29 mouse cellular contexts compared by ENCODE assay signal in genomic region chr9:119231552-119231951, GRCm38 (mm10). TPM values are rescaled to one million over a fixed set of nuclear protein-coding genes. Genes with fewer than 3 reads are reported as not detected.
DNase-seq lines count a peak whose midpoint lies in the region; ATAC-seq lines count a peak whose summit lies in the region.
"Had no signal": no experiment of that assay in that cellular context is flagged by ENCODE, and none has a peak within 500 bp of the region (broad histone marks: within the 10 kb centered on the region; RNA-seq: fewer than 3 reads in every experiment).

No protein-coding gene starts in this region.

- no peaks in the 10 kb centered on the region for H3K27me3 ChIP-seq in heart, embryonic 12.5 days (replicated peaks)
- no peaks in the 10 kb centered on the region for H3K27me3 ChIP-seq in liver, embryonic 12.5 days (replicated peaks)
- no peaks in the 10 kb centered on the region for H3K27me3 ChIP-seq in liver, embryonic 16.5 days (ENCODE audit: control insufficient read depth, insufficient read depth, low read depth, low read length)
- no peaks in the 10 kb centered on the region for H3K27me3 ChIP-seq in hindbrain, embryonic 14.5 days (ENCODE audit: control insufficient read depth, insufficient read depth, low read length)
- H3K27me3 ChIP-seq: embryonic facial prominence, embryonic 13.5 days; forebrain, embryonic 12.5 days; heart, embryonic 15.5 days; hindbrain, embryonic 13.5 days had no signal

- H3K27ac ChIP-seq in heart, embryonic 12.5 days (ENCODE audit: poor library complexity, severe bottlenecking): no peak overlapping the region
- no peak overlapping the region for H3K27ac ChIP-seq in liver, embryonic 12.5 days
- no peak overlapping the region for H3K27ac ChIP-seq in liver, embryonic 16.5 days (ENCODE audit: low read length)
- H3K27ac ChIP-seq in hindbrain, embryonic 14.5 days: no peak overlapping the region
- H3K27ac ChIP-seq: embryonic facial prominence, embryonic 13.5 days; forebrain, embryonic 12.5 days; heart, embryonic 10.5 days; heart, embryonic 15.5 days; hindbrain, embryonic 13.5 days had no signal

- H3K4me2 ChIP-seq in heart, embryonic 12.5 days: no peak overlapping the region
- peak overlapping the region; percentile 10; the same call in 1 of the 2 replicates for H3K4me2 ChIP-seq in liver, embryonic 12.5 days
- H3K4me2 ChIP-seq in liver, embryonic 16.5 days (ENCODE audit: low read depth, low read length): no peak overlapping the region
- H3K4me2 ChIP-seq in hindbrain, embryonic 14.5 days (replicated peaks): no peak overlapping the region
- H3K4me2 ChIP-seq: embryonic facial prominence, embryonic 13.5 days; forebrain, embryonic 12.5 days; heart, embryonic 15.5 days; hindbrain, embryonic 13.5 days had no signal

- H3K4me3 ChIP-seq in heart, embryonic 12.5 days: no peak overlapping the region
- H3K4me3 ChIP-seq in liver, embryonic 12.5 days: no peak overlapping the region
- no peak overlapping the region for H3K4me3 ChIP-seq in liver, embryonic 16.5 days (ENCODE audit: low read depth, low read length)
- no peak overlapping the region for H3K4me3 ChIP-seq in hindbrain, embryonic 14.5 days (replicated peaks; ENCODE audit: low read length)
- H3K4me3 ChIP-seq: embryonic facial prominence, embryonic 13.5 days; forebrain, embryonic 12.5 days; heart, embryonic 10.5 days; heart, embryonic 15.5 days; hindbrain, embryonic 13.5 days had no signal

- no peak overlapping the region for H3K9ac ChIP-seq in heart, embryonic 12.5 days
- no peak overlapping the region for H3K9ac ChIP-seq in liver, embryonic 12.5 days
- H3K9ac ChIP-seq in liver, embryonic 16.5 days (ENCODE audit: low read depth, low read length): no peak overlapping the region
- H3K9ac ChIP-seq in hindbrain, embryonic 14.5 days: no peak overlapping the region
- H3K9ac ChIP-seq: embryonic facial prominence, embryonic 13.5 days; forebrain, embryonic 12.5 days; heart, embryonic 15.5 days; hindbrain, embryonic 13.5 days had no signal

- ATAC-seq in heart, embryonic 12.5 days (ENCODE audit: insufficient number of reproducible peaks, low FRiP score): no peak
- ATAC-seq in liver, embryonic 12.5 days: no peak
- peak; percentile 71 for ATAC-seq in liver, embryonic 16.5 days (ENCODE audit: low read depth)
- no peak for ATAC-seq in hindbrain, embryonic 14.5 days (ENCODE audit: low FRiP score)
- ATAC-seq: CD4-positive, CD25-positive, alpha-beta regulatory T cell, adult 4 months; forebrain, embryonic 16.5 days had no signal

- WGBS in heart, embryonic 12.5 days: 90% methylated on average over 7 of the region's 7 CpGs
- 75% methylated on average over 7 of the region's 7 CpGs for WGBS in liver, embryonic 12.5 days (ENCODE audit: insufficient replicate concordance)
- WGBS in liver, embryonic 16.5 days (ENCODE audit: insufficient replicate concordance): 52% methylated on average over 7 of the region's 7 CpGs
- 97% methylated on average over 7 of the region's 7 CpGs for whole genome bisulfite sequencing in hindbrain, embryonic 14.5 days

- peak; percentile 37 for DNase-seq in heart, adult 11 months
- DNase-seq in yolk sac, embryonic 10.5 days (ENCODE audit: low spot score): peak; percentile 39
- DNase-seq in heart, adult 18-20 months: no peak
- DNase-seq in urinary bladder, postnatal 10 days (ENCODE audit: low spot score): no peak
- DNase-seq in hindbrain, embryonic 14.5 days (ENCODE audit: low spot score): no peak
- DNase-seq: adrenal gland, postnatal 14 days; B cell, adult 2 months; cerebellum, adult 11-12 months; cerebellum, adult 9-10 months; cerebellum, postnatal 25 days; gastrocnemius, postnatal 14 days; heart, postnatal 14 days had no signal

- peaks cover 5% of the 10 kb centered on the region; the same call in 1 of the 2 replicates for H3K36me3 ChIP-seq in heart, embryonic 12.5 days
- no peaks in the 10 kb centered on the region for H3K36me3 ChIP-seq in liver, embryonic 12.5 days
- H3K36me3 ChIP-seq in liver, embryonic 16.5 days (ENCODE audit: control insufficient read depth, insufficient read depth): no peaks in the 10 kb centered on the region
- 0 out of 2 replicates have a peak, but pooled peaks cover 5% of the 10 kb centered on the region for H3K36me3 ChIP-seq in hindbrain, embryonic 14.5 days (replicated peaks; ENCODE audit: control insufficient read depth, insufficient read depth)
- H3K36me3 ChIP-seq: embryonic facial prominence, embryonic 13.5 days; G1E; heart, embryonic 15.5 days had no signal

- no peaks in the 10 kb centered on the region for H3K4me1 ChIP-seq in heart, embryonic 12.5 days (replicated peaks)
- peaks cover 26% of the 10 kb centered on the region for H3K4me1 ChIP-seq in liver, embryonic 12.5 days
- peaks cover 6% of the 10 kb centered on the region; the same call in 1 of the 2 replicates for H3K4me1 ChIP-seq in liver, embryonic 16.5 days (ENCODE audit: control insufficient read depth, low read depth, low read length)
- no peaks in the 10 kb centered on the region for H3K4me1 ChIP-seq in hindbrain, embryonic 14.5 days (replicated peaks; ENCODE audit: control insufficient read depth, insufficient read depth, low read length)
- H3K4me1 ChIP-seq: embryonic facial prominence, embryonic 13.5 days; forebrain, embryonic 12.5 days; heart, embryonic 15.5 days; hindbrain, embryonic 13.5 days had no signal

- H3K9me3 ChIP-seq in heart, embryonic 12.5 days (replicated peaks): no peaks in the 10 kb centered on the region
- H3K9me3 ChIP-seq in liver, embryonic 12.5 days (replicated peaks): no peaks in the 10 kb centered on the region
- H3K9me3 ChIP-seq in liver, embryonic 16.5 days (replicated peaks; ENCODE audit: control insufficient read depth, low read length): no peaks in the 10 kb centered on the region
- no peaks in the 10 kb centered on the region for H3K9me3 ChIP-seq in hindbrain, embryonic 14.5 days (ENCODE audit: control insufficient read depth, low read length)
- H3K9me3 ChIP-seq: embryonic facial prominence, embryonic 13.5 days; forebrain, embryonic 12.5 days; G1E; heart, embryonic 10.5 days; heart, embryonic 15.5 days; hindbrain, embryonic 13.5 days had no signal

RNA-seq across cellular contexts. Expression of gene Slc22a13, which starts 22.7 kb away (rescaled TPM):
- not detected in 2 replicates for polyA plus RNA-seq in heart, embryonic 12.5 days (2016; fragmentation: Nextera tagmentation; extraction: Ambion mirVana)
- polyA plus RNA-seq in liver, embryonic 12.5 days (2016; fragmentation: Nextera tagmentation; extraction: Ambion mirVana): not detected in 2 replicates
- 0.08 TPM in 1 of 2 replicates, not detected in the other for polyA plus RNA-seq in liver, embryonic 16.5 days (2015; fragmentation: Nextera tagmentation; extraction: Ambion mirVana)
- total RNA-seq in heart, adult 18-20 months (2021): not detected
- not detected in 2 replicates for polyA plus RNA-seq in hindbrain, embryonic 14.5 days (2014; fragmentation: Nextera tagmentation; extraction: Ambion mirVana)
- total RNA-seq: adrenal gland, adult 18-20 months; adrenal gland, postnatal 14 days; G1E; gastrocnemius, adult 18-20 months; gastrocnemius, postnatal 14 days; granulocyte monocyte progenitor cell, adult 5-6 weeks; heart, postnatal 14 days; hematopoietic stem cell, adult 5-6 weeks had no signal
- polyA plus RNA-seq: CD4-positive, CD25-positive, alpha-beta regulatory T cell, adult 4 months; cortical plate, adult 2 months; embryonic facial prominence, embryonic 13.5 days; forebrain, embryonic 12.5 days; frontal cortex, adult 2 months; G1E; heart, embryonic 10.5 days; heart, embryonic 15.5 days; hindbrain, embryonic 13.5 days had no signal

Comparison
In these comparisons a context has a peak if more than half of its experiments do, and no peak if none do; other contexts are left out.
1. DNase-seq: peak in heart, adult 11 months (single experiment) and yolk sac, embryonic 10.5 days (single experiment); none in heart, adult 18-20 months (0 of 2), urinary bladder, postnatal 10 days (single experiment) and hindbrain, embryonic 14.5 days (single experiment).